17 mouse cellular contexts compared by ENCODE assay signal in the genomic region with DNA sequence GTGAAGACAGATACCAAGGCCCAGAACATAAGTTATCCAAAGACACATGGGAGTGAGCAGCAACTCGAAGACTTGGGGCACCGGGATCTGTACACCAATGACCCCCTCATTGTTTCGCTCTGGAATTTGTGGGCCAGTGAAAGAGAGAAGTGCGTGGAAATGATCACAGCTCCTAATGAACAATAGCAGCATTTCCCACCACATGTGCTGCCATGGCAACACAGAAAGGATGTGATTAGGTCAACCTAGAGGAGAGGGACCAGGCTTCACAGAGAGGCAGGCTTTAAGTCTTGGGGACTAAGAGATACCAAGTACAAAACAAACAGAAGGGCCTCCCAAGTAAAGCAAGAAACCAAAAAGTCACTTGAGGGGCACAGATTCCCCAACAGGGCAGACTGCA.
DNase-seq lines count a peak whose midpoint lies in the region; ATAC-seq and TF ChIP-seq lines count a peak whose summit lies in the region.
"Had no signal": no experiment of that assay in that cellular context is flagged by ENCODE, and none has a peak within 500 bp of the region (broad histone marks: within the 10 kb centered on the region; RNA-seq: fewer than 3 reads in every experiment).

No protein-coding gene starts in this region.

- H3K4me2 ChIP-seq in forebrain, embryonic 11.5 days (ENCODE audit: low read depth, low read length, severe bottlenecking), result no peak overlapping the region
- H3K4me2 ChIP-seq in hindbrain, embryonic 11.5 days (replicated peaks; ENCODE audit: low read depth, low read length), result no peak overlapping the region
- no peak overlapping the region for H3K4me2 ChIP-seq in midbrain, embryonic 15.5 days
- H3K4me2 ChIP-seq: kidney, embryonic 15.5 days had no signal

- H3K4me3 ChIP-seq in forebrain, embryonic 10.5 days, result no peak overlapping the region
- H3K4me3 ChIP-seq in forebrain, embryonic 11.5 days (ENCODE audit: low read depth, low read length), result no peak overlapping the region
- no peak overlapping the region for H3K4me3 ChIP-seq in hindbrain, embryonic 11.5 days (ENCODE audit: low read depth, low read length)
- no peak overlapping the region for H3K4me3 ChIP-seq in midbrain, embryonic 15.5 days
- no peak overlapping the region for H3K4me3 ChIP-seq in cerebellum, adult 2 months (replicated peaks; ENCODE audit: insufficient read depth, low read depth, low read length)
- H3K4me3 ChIP-seq: kidney, embryonic 15.5 days; layer of hippocampus, adult 2 months had no signal

- no peak overlapping the region for H3K9ac ChIP-seq in forebrain, embryonic 11.5 days (ENCODE audit: low read length)
- no peak overlapping the region for H3K9ac ChIP-seq in hindbrain, embryonic 11.5 days (ENCODE audit: low read depth, low read length)
- H3K9ac ChIP-seq in midbrain, embryonic 15.5 days, result no peak overlapping the region
- H3K9ac ChIP-seq: kidney, embryonic 15.5 days; liver, postnatal 0 days had no signal

- TF ChIP-seq POLR2A in cerebellum, adult 2 months (IDR thresholded peaks at IDR 0.05; ENCODE audit: borderline replicate concordance, insufficient read depth, low read length), result no peak

- peaks cover 27% of the 10 kb centered on the region for H3K4me1 ChIP-seq in forebrain, embryonic 10.5 days
- peaks cover 7% of the 10 kb centered on the region for H3K4me1 ChIP-seq in forebrain, embryonic 11.5 days (replicated peaks; ENCODE audit: control insufficient read depth, insufficient read depth, low read length)
- H3K4me1 ChIP-seq in hindbrain, embryonic 11.5 days (replicated peaks; ENCODE audit: control insufficient read depth, insufficient read depth, low read length), result peaks cover 3% of the 10 kb centered on the region; the same call in 1 of the 2 replicates
- H3K4me1 ChIP-seq in midbrain, embryonic 15.5 days, result peaks cover 24% of the 10 kb centered on the region
- H3K4me1 ChIP-seq in cerebellum, adult 2 months (ENCODE audit: control insufficient read depth, insufficient read depth, low read length), result no peaks in the 10 kb centered on the region

- ATAC-seq in forebrain, embryonic 11.5 days (replicated peaks; ENCODE audit: low FRiP score), result no peak
- no peak for ATAC-seq in hindbrain, embryonic 11.5 days (ENCODE audit: low FRiP score)
- ATAC-seq in midbrain, embryonic 15.5 days (replicated peaks), result no peak
- ATAC-seq: activated CD4-positive, CD25-positive, alpha-beta regulatory T cell, adult 4 months; inflammation-experienced regulatory T-cells, adult 6 months; liver, postnatal 0 days had no signal

- 64% methylated on average over 4 of the region's 4 CpGs for whole genome bisulfite sequencing in forebrain, embryonic 10.5 days
- WGBS in forebrain, embryonic 11.5 days, result 49% methylated on average over 4 of the region's 4 CpGs
- 35% methylated on average over 4 of the region's 4 CpGs for WGBS in hindbrain, embryonic 11.5 days
- WGBS in midbrain, embryonic 15.5 days, result 36% methylated on average over 4 of the region's 4 CpGs
- WGBS in cerebellum, adult 2 months, result 59% methylated on average over 4 of the region's 4 CpGs

- no peaks in the 10 kb centered on the region for H3K36me3 ChIP-seq in forebrain, embryonic 10.5 days (replicated peaks)
- H3K36me3 ChIP-seq in forebrain, embryonic 11.5 days (ENCODE audit: control insufficient read depth, insufficient read depth, low read length), result no peaks in the 10 kb centered on the region
- no peaks in the 10 kb centered on the region for H3K36me3 ChIP-seq in hindbrain, embryonic 11.5 days (ENCODE audit: control insufficient read depth, insufficient read depth, low read length)
- no peaks in the 10 kb centered on the region for H3K36me3 ChIP-seq in midbrain, embryonic 15.5 days (replicated peaks)
- H3K36me3 ChIP-seq: kidney, embryonic 15.5 days had no signal

- H3K9me3 ChIP-seq in forebrain, embryonic 10.5 days, result no peaks in the 10 kb centered on the region
- H3K9me3 ChIP-seq in forebrain, embryonic 11.5 days (ENCODE audit: control insufficient read depth, low read length), result no peaks in the 10 kb centered on the region
- no peaks in the 10 kb centered on the region for H3K9me3 ChIP-seq in hindbrain, embryonic 11.5 days (ENCODE audit: control insufficient read depth, low read length)
- no peaks in the 10 kb centered on the region for H3K9me3 ChIP-seq in midbrain, embryonic 15.5 days
- H3K9me3 ChIP-seq: kidney, embryonic 15.5 days had no signal

- DNase-seq in forebrain, embryonic 10.5 days (ENCODE audit: extremely low spot score, low spot score), result no peak
- DNase-seq in forebrain, embryonic 11.5 days (ENCODE audit: low spot score), result no peak
- peak; percentile 50 for DNase-seq in embryo, embryonic 10.5 days (ENCODE audit: low spot score)
- peak; percentile 29 for DNase-seq in hindbrain, embryonic 11.5 days (ENCODE audit: low spot score)
- no peak for DNase-seq in urinary bladder, postnatal 25 days (ENCODE audit: low spot score)
- DNase-seq in cerebellum, adult 2 months, result no peak
- DNase-seq in heart, adult 11 months, result no peak
- DNase-seq: cerebellum, postnatal 25 days; liver, postnatal 0 days; lung, postnatal 4 days; right cerebral cortex, postnatal 14 days; thymus, postnatal 4 days had no signal

- no peaks in the 10 kb centered on the region; the same call in 1 of the 2 replicates for H3K27me3 ChIP-seq in forebrain, embryonic 10.5 days (ENCODE audit: poor library complexity, severe bottlenecking)
- H3K27me3 ChIP-seq in forebrain, embryonic 11.5 days (ENCODE audit: control insufficient read depth, insufficient read depth, low read length), result no peaks in the 10 kb centered on the region
- H3K27me3 ChIP-seq in hindbrain, embryonic 11.5 days (ENCODE audit: control insufficient read depth, insufficient read depth, low read length), result no peaks in the 10 kb centered on the region
- no peaks in the 10 kb centered on the region for H3K27me3 ChIP-seq in midbrain, embryonic 15.5 days (replicated peaks)
- no peaks in the 10 kb centered on the region for H3K27me3 ChIP-seq in cerebellum, adult 2 months (ENCODE audit: control insufficient read depth, insufficient read depth, low read length)
- H3K27me3 ChIP-seq: kidney, embryonic 15.5 days had no signal

- H3K27ac ChIP-seq in forebrain, embryonic 10.5 days, result 0 out of 2 replicates have a peak overlapping the region, but pooled peaks have one; percentile 35
- H3K27ac ChIP-seq in forebrain, embryonic 11.5 days (ENCODE audit: low read depth, low read length), result no peak overlapping the region
- no peak overlapping the region for H3K27ac ChIP-seq in hindbrain, embryonic 11.5 days (ENCODE audit: low read depth, low read length)
- H3K27ac ChIP-seq in midbrain, embryonic 15.5 days, result peak overlapping the region; percentile 58; the same call in 1 of the 2 replicates
- no peak overlapping the region for H3K27ac ChIP-seq in cerebellum, adult 2 months (ENCODE audit: insufficient read depth, low read length)
- H3K27ac ChIP-seq: layer of hippocampus, adult 2 months had no signal

- no peak for TF ChIP-seq CTCF in cerebellum, adult 2 months (IDR thresholded peaks at IDR 0.05; ENCODE audit: borderline replicate concordance, insufficient read depth, low read depth, low read length)

Comparison
In these comparisons a context has a peak if more than half of its experiments do, and no peak if none do; other contexts are left out.
1. H3K27ac ChIP-seq: peak in forebrain, embryonic 10.5 days (single experiment) and midbrain, embryonic 15.5 days (single experiment); none in forebrain, embryonic 11.5 days (single experiment), hindbrain, embryonic 11.5 days (single experiment) and cerebellum, adult 2 months (single experiment).
2. DNase-seq: peak in embryo, embryonic 10.5 days (single experiment) and hindbrain, embryonic 11.5 days (single experiment); none in forebrain, embryonic 10.5 days (single experiment), forebrain, embryonic 11.5 days (single experiment), urinary bladder, postnatal 25 days (single experiment), cerebellum, adult 2 months (0 of 2) and heart, adult 11 months (single experiment).